Mouse (Mus musculus) MEL (cell line): ENCODE results near the gene Nfix. TPM values are rescaled to one million over a fixed set of nuclear protein-coding genes. Genes with fewer than 3 reads are reported as not detected.

Experiments used
- DNase-seq: peaks from one replicate; pipeline ENCODE4 v3.0.0; 2011; ENCODE audit warnings: low read depth, low spot score
- H3K27ac ChIP-seq: 2 replicates; pipeline ENCODE4 v1.5.1; 2012; ENCODE audit warnings: low read depth, mild to moderate bottlenecking, control low read depth, low read length, moderate library complexity; ENCODE audit not compliant: control insufficient read depth
- H3K27me3 ChIP-seq, 2 experiments: fragments of 150-350 bp in 1 of 2; sonication (generic) in 1 of 2; 2 replicates each; pipeline ENCODE4 v1.6.1; 2012; ENCODE audit warnings: low read length in 2 of 2, mild to moderate bottlenecking in 2 of 2, improper control_type of control experiment in 1 of 2, moderate library complexity in 1 of 2; ENCODE audit not compliant: insufficient read depth in 2 of 2, control insufficient read depth in 1 of 2
- H3K36me3 ChIP-seq, 2 experiments: 2 replicates each; pipeline ENCODE4 v1.6.1; 2012 to 2014; ENCODE audit warnings: low read length in 2 of 2, improper control_type of control experiment in 1 of 2, inconsistent platforms in 1 of 2, mild to moderate bottlenecking in 1 of 2; ENCODE audit not compliant: insufficient read depth in 2 of 2, control insufficient read depth in 1 of 2
- H3K4me1 ChIP-seq, 2 experiments: fragments of 150-350 bp in 1 of 2; sonication (generic) in 1 of 2; 2 replicates each; pipeline ENCODE4 v1.6.1; 2012; ENCODE audit warnings: low read length in 2 of 2, improper control_type of control experiment in 1 of 2, mild to moderate bottlenecking in 1 of 2; ENCODE audit not compliant: insufficient read depth in 2 of 2, control insufficient read depth in 1 of 2
- H3K4me3 ChIP-seq, 2 experiments: fragments of 150-350 bp in 1 of 2; sonication (generic) in 1 of 2; 2 replicates each; pipeline ENCODE4 v1.5.1; 2012; ENCODE audit warnings: low read depth in 2 of 2, low read length in 2 of 2, mild to moderate bottlenecking in 2 of 2, moderate library complexity in 2 of 2, control low read depth in 1 of 2, improper control_type of control experiment in 1 of 2; ENCODE audit not compliant: control insufficient read depth in 1 of 2, insufficient read depth in 1 of 2
- H3K79me2 ChIP-seq: 2 replicates; pipeline ENCODE4 v1.6.1; 2012; ENCODE audit warnings: mild to moderate bottlenecking, low read length, moderate library complexity; ENCODE audit not compliant: control insufficient read depth, poor library complexity, insufficient read depth
- H3K9ac ChIP-seq: 2 replicates; pipeline ENCODE4 v1.6.1; 2012; ENCODE audit warnings: low read depth, mild to moderate bottlenecking, control low read depth, low read length, moderate library complexity; ENCODE audit not compliant: control insufficient read depth, poor library complexity, severe bottlenecking
- H3K9me3 ChIP-seq: fragments of 150-350 bp; sonication (generic); replicated peaks from 2 replicates; pipeline ENCODE4 v1.6.1; 2012; ENCODE audit warnings: mild to moderate bottlenecking, low read length, improper control_type of control experiment, moderate library complexity; ENCODE audit not compliant: insufficient read depth
- BHLHE40 ChIP-seq: IDR thresholded peaks from 2 replicates; pipeline ENCODE4 v1.6.1; 2012; ENCODE audit warnings: low read depth, mild to moderate bottlenecking, inconsistent platforms, low read length, improper control_type of control experiment, borderline replicate concordance
- CHD1 ChIP-seq: IDR thresholded peaks from 2 replicates; pipeline ENCODE4 v1.6.1; 2012; ENCODE audit warnings: low read depth, mild to moderate bottlenecking, inconsistent platforms, low read length, improper control_type of control experiment
- CHD2 ChIP-seq: IDR thresholded peaks from 2 replicates; pipeline ENCODE4 v1.6.1; 2011; ENCODE audit warnings: low read length, improper control_type of control experiment
- CTCF ChIP-seq, 3 experiments: IDR thresholded peaks in 2 of 3; conservative IDR thresholded peaks in 1 of 3; 2 replicates each; pipeline ENCODE4 v1.5.1; 2011 to 2012; ENCODE audit warnings: low read length in 3 of 3, low read depth in 2 of 3, mild to moderate bottlenecking in 2 of 3, improper control_type of control experiment in 1 of 3, inconsistent platforms in 1 of 3, mixed read lengths in 1 of 3, moderate library complexity in 1 of 3; ENCODE audit not compliant: control insufficient read depth in 1 of 3, insufficient read depth in 1 of 3, poor library complexity in 1 of 3, severe bottlenecking in 1 of 3
- E2F4 ChIP-seq: IDR thresholded peaks from 2 replicates; pipeline ENCODE4 v1.6.1; 2011; ENCODE audit warnings: low read depth, low read length, improper control_type of control experiment, borderline replicate concordance
- EP300 ChIP-seq, 2 experiments: IDR thresholded peaks; 2 replicates each; pipeline ENCODE4 v1.6.1; 2011; ENCODE audit warnings: improper control_type of control experiment in 2 of 2, low read length in 2 of 2, low read depth in 1 of 2, mild to moderate bottlenecking in 1 of 2
- ETS1 ChIP-seq: IDR thresholded peaks from 2 replicates; pipeline ENCODE4 v1.6.1; 2012; ENCODE audit warnings: low read depth, mild to moderate bottlenecking, inconsistent platforms, low read length, improper control_type of control experiment, moderate library complexity
- GABPA ChIP-seq: IDR thresholded peaks from 2 replicates; pipeline ENCODE4 v1.6.1; 2012; ENCODE audit warnings: low read depth, mild to moderate bottlenecking, inconsistent platforms, low read length, improper control_type of control experiment, moderate library complexity
- MAFK ChIP-seq: IDR thresholded peaks from 2 replicates; pipeline ENCODE4 v1.6.1; 2011; ENCODE audit warnings: low read depth, mild to moderate bottlenecking, low read length, improper control_type of control experiment, borderline replicate concordance
- MAX ChIP-seq: IDR thresholded peaks from 2 replicates; pipeline ENCODE4 v1.6.1; 2011; ENCODE audit warnings: low read length, improper control_type of control experiment
- MXI1 ChIP-seq: IDR thresholded peaks from 2 replicates; pipeline ENCODE4 v1.6.1; 2011; ENCODE audit warnings: mild to moderate bottlenecking, low read depth, low read length, improper control_type of control experiment
- MYC ChIP-seq: IDR thresholded peaks from 2 replicates; pipeline ENCODE4 v1.6.1; 2011; ENCODE audit warnings: low read depth, mild to moderate bottlenecking, low read length, improper control_type of control experiment, moderate library complexity
- NELFE ChIP-seq: IDR thresholded peaks from 2 replicates; pipeline ENCODE4 v1.6.1; 2011; ENCODE audit warnings: low read depth, low read length, improper control_type of control experiment
- NRF1 ChIP-seq: IDR thresholded peaks from 2 replicates; pipeline ENCODE4 v1.6.1; 2014; ENCODE audit warnings: low read depth, mild to moderate bottlenecking, inconsistent platforms, low read length, improper control_type of control experiment, moderate library complexity; ENCODE audit not compliant: poor library complexity, insufficient read depth, severe bottlenecking
- POLR2A ChIP-seq, 2 experiments: IDR thresholded peaks; 2 replicates each; pipeline ENCODE4 v1.6.1; 2011 to 2012; ENCODE audit warnings: low read length in 2 of 2, mild to moderate bottlenecking in 2 of 2, control low read depth in 1 of 2, improper control_type of control experiment in 1 of 2, low read depth in 1 of 2, moderate library complexity in 1 of 2; ENCODE audit not compliant: control insufficient read depth in 1 of 2, insufficient read depth in 1 of 2, poor library complexity in 1 of 2
- POLR2AphosphoS2 ChIP-seq: IDR thresholded peaks from 2 replicates; pipeline ENCODE4 v1.6.1; 2011; ENCODE audit warnings: low read length, improper control_type of control experiment
- POLR2AphosphoS5 ChIP-seq: IDR thresholded peaks from 2 replicates; pipeline ENCODE4 v1.6.1; 2012; ENCODE audit warnings: low read depth, borderline replicate concordance, mild to moderate bottlenecking, inconsistent platforms, low read length, moderate library complexity, mixed read lengths
- SIN3A ChIP-seq: IDR thresholded peaks from 2 replicates; pipeline ENCODE4 v1.6.1; 2012; ENCODE audit warnings: low read length, improper control_type of control experiment, inconsistent platforms
- UBTF ChIP-seq: IDR thresholded peaks from 2 replicates; pipeline ENCODE4 v1.6.1; 2012; ENCODE audit warnings: low read depth, mild to moderate bottlenecking, inconsistent platforms, low read length, improper control_type of control experiment, moderate library complexity, borderline replicate concordance; ENCODE audit not compliant: insufficient read depth
- ZC3H11A ChIP-seq: IDR thresholded peaks from 2 replicates; pipeline ENCODE4 v1.6.1; 2012; ENCODE audit warnings: low read depth, mild to moderate bottlenecking, inconsistent platforms, low read length, improper control_type of control experiment
- ZNF384 ChIP-seq: IDR thresholded peaks from 2 replicates; pipeline ENCODE4 v1.6.1; 2012; ENCODE audit warnings: low read depth, mild to moderate bottlenecking, inconsistent platforms, low read length, improper control_type of control experiment
- polyA plus RNA-seq, 2 experiments: library from polyadenylated mRNA; stranded (reverse) in 1 of 2; unstranded in 1 of 2; fragments of >175 nt in 1 of 2; fragments of >200 nt in 1 of 2; gene quantifications; 2 replicates each; pipeline versions ENCODE4 v1.2.1 to v1.2.4; 2012; ENCODE audit warnings: low replicate concordance in 2 of 2, low read depth in 1 of 2; ENCODE audit not compliant: insufficient read length in 2 of 2, insufficient read depth in 1 of 2, missing spikeins in 1 of 2
- total RNA-seq: library from RNA; depleted of rRNA; stranded (reverse); fragments of 300-350 nt; gene quantifications from 2 replicates; pipeline ENCODE4 v1.2.3, GENCODE M21; 2012

The Nfix gene
- total and polyA plus RNA-seq, 3 experiments: 14.4 to 29.1 TPM; not detected in 1

- DNase-seq: peak; percentile 91
- H3K9me3 ChIP-seq: no peaks in the 10 kb centered on the region
- peaks cover 5 to 31% of the 10 kb centered on the region in 2 experiments for H3K4me1 ChIP-seq
- H3K4me3 ChIP-seq: peak overlapping the region; percentile 67 to 93
- peak overlapping the region; percentile 92 for H3K27ac ChIP-seq
- peaks cover 48% of the 10 kb centered on the region for H3K79me2 ChIP-seq
- peak overlapping the region; percentile 88 for H3K9ac ChIP-seq
- TF ChIP-seq MXI1 (peak; percentile 69; the same call in 1 of the 2 replicates), MAFK (no peak; the same call in 1 of the 2 replicates), POLR2AphosphoS2 (no peak; the same call in 1 of the 2 replicates), E2F4 (no peak), MAX (peak; percentile 40; the same call in 1 of the 2 replicates), SIN3A (peak; percentile 81), NELFE (peak; percentile 56), MYC (no peak; the same call in 1 of the 2 replicates), ZC3H11A (no peak), NRF1 (peak; percentile 15; the same call in 1 of the 2 replicates), EP300 (IDR thresholded peaks at IDR 0.05; ENCODE audit: low read depth in 1 of 2, low read length in 2 of 2) (peak in 1 of 2 experiments; percentile 66; a peak in 2 of 4 replicates), POLR2AphosphoS5 (no peak), CHD2 (no peak), GABPA (no peak), POLR2A (IDR thresholded peaks at IDR 0.05; ENCODE audit: control insufficient read depth in 1 of 2, insufficient read depth in 1 of 2, low read depth in 1 of 2, low read length in 2 of 2, poor library complexity in 1 of 2) (peak; percentile 32 to 45; a peak in 3 of 4 replicates), ETS1 (peak; percentile 84), CHD1 (peak; percentile 79; the same call in 1 of the 2 replicates), ZNF384 (no peak), CTCF (IDR thresholded peaks at IDR 0.05 in 2 of 3, conservative IDR thresholded peaks at IDR 0.05 in 1 of 3; ENCODE audit: control insufficient read depth in 1 of 3, insufficient read depth in 1 of 3, low read depth in 2 of 3, low read length in 3 of 3, poor library complexity in 1 of 3, severe bottlenecking in 1 of 3) (no peak), BHLHE40 (0 out of 2 replicates have a peak, but pooled peaks have one; percentile 8), UBTF (no peak)
- H3K36me3 ChIP-seq: peaks cover 0 to 22% of the 10 kb centered on the region in 2 experiments; a peak in 2 of 4 replicates
- H3K27me3 ChIP-seq: no peaks in the 10 kb centered on the region
Observed at GRCm38 (mm10) chr8:84661458-84661871, 138.7 kb downstream of the Nfix start.
